Mouse (Mus musculus) forebrain, embryonic 13.5 days (tissue): Measurements from ENCODE around the gene Ankrd33. TPM values are rescaled to one million over a fixed set of nuclear protein-coding genes. Genes with fewer than 3 reads are reported as not detected.

Source experiments
- ATAC-seq: fragments of 200-750 bp; cut with Nextera tagmentation; 2 replicates; pipeline ENCODE4 v1.8.0; 2017
- H3K27ac ChIP-seq: fragments of 300-500 bp; sonication (generic); 2 replicates; pipeline ENCODE4 v1.5.1; 2015; ENCODE audit warnings: inconsistent platforms, mild to moderate bottlenecking, moderate library complexity
- H3K27me3 ChIP-seq: fragments of 300-500 bp; sonication (generic); 2 replicates; pipeline ENCODE4 v1.6.1; 2015; ENCODE audit warnings: mild to moderate bottlenecking, inconsistent platforms
- H3K36me3 ChIP-seq: fragments of 300-500 bp; sonication (generic); 2 replicates; pipeline ENCODE4 v1.6.1; 2015; ENCODE audit warnings: mild to moderate bottlenecking, inconsistent platforms; ENCODE audit not compliant: poor library complexity, severe bottlenecking
- H3K4me1 ChIP-seq: fragments of 300-500 bp; sonication (generic); 2 replicates; pipeline ENCODE4 v1.6.1; 2015; ENCODE audit warnings: inconsistent platforms
- H3K4me2 ChIP-seq: fragments of 300-500 bp; sonication (generic); 2 replicates; pipeline ENCODE4 v1.6.1; 2015; ENCODE audit warnings: inconsistent platforms, mild to moderate bottlenecking, moderate library complexity
- H3K4me3 ChIP-seq: fragments of 300-500 bp; sonication (generic); 2 replicates; pipeline ENCODE4 v1.5.1; 2015; ENCODE audit warnings: mild to moderate bottlenecking, inconsistent platforms
- H3K9ac ChIP-seq: fragments of 300-500 bp; sonication (generic); 2 replicates; pipeline ENCODE4 v1.6.1; 2015; ENCODE audit warnings: mild to moderate bottlenecking, inconsistent platforms
- H3K9me3 ChIP-seq: fragments of 300-500 bp; sonication (generic); replicated peaks from 2 replicates; pipeline ENCODE4 v1.6.1; 2016; ENCODE audit warnings: inconsistent platforms
- WGBS: fragments of 180-500 bp; shearing (Covaris S2); methylation state at CpG from one replicate; pipeline ENCODE4 v1.1.7; 2015; 5-methylcytosine and 5-hydroxymethylcytosine counted together
- polyA plus RNA-seq: library from polyadenylated mRNA; unstranded; fragments of >200 nt; fragmentation: Nextera tagmentation; extraction: Ambion mirVana; gene quantifications from 2 replicates; pipeline ENCODE4 v1.2.1, GENCODE M21; 2015

The Ankrd33 gene
- polyA plus RNA-seq, 1 experiment from 2014 or later: not detected

- Histone ChIP-seq H3K27ac (no peak overlapping the region), H3K4me1 (peaks cover 31% of the 10 kb centered on the region), H3K4me2 (peak overlapping the region; percentile 84), H3K9ac (peak overlapping the region; percentile 73), H3K27me3 (peaks cover 51% of the 10 kb centered on the region), H3K9me3 (no peaks in the 10 kb centered on the region), H3K36me3 (no peaks in the 10 kb centered on the region), H3K4me3 (peak overlapping the region; percentile 57)
- WGBS: 4% methylated on average over 25 of the region's 26 CpGs
- ATAC-seq: peak; percentile 16; the same call in 1 of the 2 replicates
Measured at GRCm38 (mm10) chr15:101076071-101077000, 39.2 kb upstream of the Ankrd33 start.

DNA sequence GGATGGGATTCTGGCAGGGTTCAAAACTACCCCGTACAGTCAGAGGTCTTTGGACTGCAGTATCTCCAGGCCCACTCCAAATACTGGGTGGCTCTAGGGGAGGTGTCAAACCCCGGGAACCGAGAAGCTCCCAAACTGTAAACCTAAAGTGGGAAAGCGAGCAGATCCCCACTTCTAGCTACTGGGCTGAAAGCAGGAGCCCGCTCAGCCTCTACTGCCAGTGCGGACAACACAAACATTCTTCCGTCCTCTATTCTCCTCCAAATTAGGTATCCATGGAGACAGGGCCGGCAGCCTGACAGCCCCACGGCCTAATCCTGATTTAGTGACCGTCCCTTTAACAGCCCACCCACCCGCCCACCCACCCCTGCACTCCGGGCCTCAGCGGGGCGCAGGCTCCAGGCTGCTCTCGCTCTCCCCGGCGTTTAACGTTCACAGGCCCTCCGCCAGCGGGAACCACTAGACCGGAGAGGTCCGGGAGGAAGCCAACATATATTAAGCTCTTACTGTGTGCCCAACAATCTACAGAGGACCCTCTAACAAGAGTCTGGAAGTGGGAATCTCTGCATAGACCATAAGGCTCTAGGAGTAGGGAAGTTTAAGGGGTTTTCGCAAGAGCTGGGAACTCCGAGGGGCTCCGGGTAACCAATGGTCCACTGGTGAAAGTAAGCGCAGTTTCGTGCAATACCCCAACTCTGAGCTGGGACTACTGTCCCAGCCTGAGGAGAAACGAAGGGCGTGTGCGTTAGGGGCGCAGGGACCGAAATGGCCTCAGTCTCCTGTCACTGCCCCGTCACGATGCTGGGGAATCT, 38.3 kb upstream of the Ankrd33 start:
- peak overlapping the region; percentile 57 for H3K4me3 ChIP-seq
- peaks cover 31% of the 10 kb centered on the region for H3K4me1 ChIP-seq
- peak; percentile 57; the same call in 1 of the 2 replicates for ATAC-seq
- no peaks in the 10 kb centered on the region for H3K36me3 ChIP-seq
- H3K9ac ChIP-seq: peak overlapping the region; percentile 73
- H3K9me3 ChIP-seq: no peaks in the 10 kb centered on the region
- under 1% methylated on average over 34 of the region's 34 CpGs for WGBS
- H3K4me2 ChIP-seq: peak overlapping the region; percentile 84
- H3K27ac ChIP-seq: 0 out of 2 replicates have a peak overlapping the region, but pooled peaks have one; percentile 14
- peaks cover 51% of the 10 kb centered on the region for H3K27me3 ChIP-seq

GRCm38 (mm10) chr15:101077813-101078730, 37.5 kb upstream of the Ankrd33 start, which contains the start of gene Fignl2:
Fignl2 (minus strand) TSS chr15:101078567.
- peak within 1 kb of the TSS; percentile 21; the same call in 1 of the 2 replicates for H3K27ac ChIP-seq
- no peaks in the 10 kb centered on the region for H3K9me3 ChIP-seq
- ATAC-seq: peak; percentile 25
- peak within 1 kb of the TSS; percentile 73 for H3K9ac ChIP-seq
- H3K36me3 ChIP-seq: no peaks in the 10 kb centered on the region
- WGBS: 0% methylated on average over 35 of the region's 96 CpGs
- H3K27me3 ChIP-seq: peaks cover 51% of the 10 kb centered on the region
- H3K4me2 ChIP-seq: peak within 1 kb of the TSS; percentile 84
- peak within 1 kb of the TSS; percentile 57 for H3K4me3 ChIP-seq
- H3K4me1 ChIP-seq: peaks cover 31% of the 10 kb centered on the region

- ATAC-seq: peak; percentile 70
- under 1% methylated on average over 18 of the region's 30 CpGs for WGBS
- Histone ChIP-seq H3K4me1 (peaks cover 31% of the 10 kb centered on the region), H3K4me3 (peak overlapping the region; percentile 57), H3K4me2 (peak overlapping the region; percentile 84), H3K27me3 (peaks cover 51% of the 10 kb centered on the region), H3K9ac (peak overlapping the region; percentile 73), H3K36me3 (no peaks in the 10 kb centered on the region), H3K9me3 (no peaks in the 10 kb centered on the region), H3K27ac (no peak overlapping the region)
Measured at GRCm38 (mm10) chr15:101078731-101079156, 36.8 kb upstream of the Ankrd33 start.

DNA sequence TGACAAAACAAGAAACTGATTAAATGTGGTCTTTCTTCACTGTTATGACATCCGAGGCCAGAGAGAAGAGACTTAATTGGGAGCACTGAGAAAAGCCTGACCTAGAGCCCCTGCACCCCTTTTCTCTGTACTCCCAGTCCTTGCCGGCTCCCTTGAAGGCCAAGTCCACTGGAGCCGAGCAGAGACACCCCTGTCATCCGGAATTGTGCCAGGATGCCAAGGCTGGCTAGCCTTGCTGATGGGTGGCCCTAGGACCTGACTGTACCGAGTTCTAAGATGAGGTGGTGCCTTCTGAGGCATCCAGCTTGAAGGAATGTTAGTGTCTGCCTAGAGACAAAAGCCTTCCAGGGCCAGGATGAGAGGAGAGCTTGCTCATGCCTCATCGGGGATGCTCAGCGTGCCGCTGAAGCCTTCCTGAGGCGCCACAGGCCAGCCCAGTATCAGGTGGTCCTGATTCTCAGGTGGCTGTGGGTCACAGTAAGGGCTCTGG, 35.5 kb upstream of the Ankrd33 start:
- Histone ChIP-seq H3K27ac (no peak overlapping the region), H3K9me3 (no peaks in the 10 kb centered on the region), H3K27me3 (peaks cover 51% of the 10 kb centered on the region), H3K9ac (no peak overlapping the region), H3K4me3 (no peak overlapping the region), H3K4me1 (peaks cover 31% of the 10 kb centered on the region), H3K36me3 (no peaks in the 10 kb centered on the region), H3K4me2 (no peak overlapping the region)
- no peak for ATAC-seq
- WGBS: 77% methylated on average over 9 of the region's 9 CpGs

DNA sequence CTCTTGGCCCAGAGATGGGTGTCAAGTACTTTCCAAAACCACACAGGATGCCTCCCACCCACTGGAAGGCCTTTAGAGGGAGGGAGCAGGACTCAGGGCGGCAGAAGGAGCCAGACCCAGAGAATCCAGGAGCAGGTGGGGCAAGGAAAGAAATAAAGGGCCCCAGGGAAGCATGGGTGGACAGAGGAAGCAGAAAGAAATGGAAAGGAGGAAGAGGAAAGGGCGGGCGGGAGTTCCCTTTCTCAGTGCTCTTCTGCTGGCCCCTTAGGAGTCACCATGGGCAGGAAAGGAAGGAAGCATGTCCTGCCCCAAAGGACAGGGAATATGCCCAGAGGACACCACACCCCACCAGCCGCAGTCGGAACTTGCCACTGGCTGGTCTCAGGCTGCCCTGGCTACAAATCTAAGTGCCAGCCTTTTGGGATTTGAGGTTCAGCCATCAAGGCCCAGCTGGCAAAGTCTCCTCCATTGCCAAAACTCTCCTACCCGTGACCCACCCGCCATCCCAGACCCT, 34.5 kb upstream of the Ankrd33 start:
- no peak overlapping the region for H3K4me2 ChIP-seq
- no peaks in the 10 kb centered on the region for H3K36me3 ChIP-seq
- no peak for ATAC-seq
- peaks cover 27% of the 10 kb centered on the region for H3K4me1 ChIP-seq
- no peaks in the 10 kb centered on the region for H3K9me3 ChIP-seq
- 84% methylated on average over 7 of the region's 7 CpGs for WGBS
- H3K9ac ChIP-seq: no peak overlapping the region
- no peak overlapping the region for H3K4me3 ChIP-seq
- peaks cover 42% of the 10 kb centered on the region for H3K27me3 ChIP-seq
- H3K27ac ChIP-seq: no peak overlapping the region

DNA sequence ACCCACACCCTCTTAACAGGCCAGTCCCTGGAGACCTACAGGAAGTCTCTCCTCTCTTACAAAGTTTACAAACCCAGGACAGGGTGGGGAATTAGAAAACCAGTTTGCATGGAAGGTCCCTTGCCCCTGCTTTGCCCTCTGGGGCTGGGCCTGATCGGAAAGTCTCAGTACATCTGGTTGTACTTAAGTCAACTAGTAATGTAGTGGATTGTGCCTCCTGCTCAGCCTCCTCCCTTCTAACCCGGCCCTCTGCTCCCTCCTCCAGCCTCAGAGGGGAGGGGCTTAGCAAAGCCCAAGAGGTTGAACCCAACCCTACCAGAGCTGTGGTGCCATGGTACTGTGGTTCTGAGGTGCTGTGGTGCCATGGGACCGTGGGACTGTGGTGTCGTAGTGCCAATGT, 33.3 kb upstream of the Ankrd33 start:
- H3K27me3 ChIP-seq: peaks cover 33% of the 10 kb centered on the region

GRCm38 (mm10) chr15:101084499-101084898, 31.1 kb upstream of the Ankrd33 start:
- Histone ChIP-seq H3K9ac (no peak overlapping the region), H3K36me3 (no peaks in the 10 kb centered on the region), H3K4me1 (no peaks in the 10 kb centered on the region), H3K27ac (no peak overlapping the region), H3K27me3 (peaks cover 15% of the 10 kb centered on the region), H3K4me2 (no peak overlapping the region), H3K4me3 (no peak overlapping the region), H3K9me3 (no peaks in the 10 kb centered on the region)
- ATAC-seq: no peak
- WGBS: 87% methylated on average over 10 of the region's 10 CpGs

More for the DNA sequence above, 33.3 kb upstream of the Ankrd33 start:
- Histone ChIP-seq H3K27ac (no peak overlapping the region), H3K4me1 (peaks cover 15% of the 10 kb centered on the region), H3K36me3 (no peaks in the 10 kb centered on the region), H3K4me2 (no peak overlapping the region), H3K4me3 (no peak overlapping the region), H3K9me3 (no peaks in the 10 kb centered on the region), H3K9ac (no peak overlapping the region)
- ATAC-seq: no peak
- 61% methylated on average over 4 of the region's 4 CpGs for WGBS

GRCm38 (mm10) chr15:101086451-101086850, 29.1 kb upstream of the Ankrd33 start:
- no peak overlapping the region for H3K9ac ChIP-seq
- WGBS: 74% methylated on average over 9 of the region's 9 CpGs
- no peak for ATAC-seq

GRCm38 (mm10) chr15:101086956-101087355, 28.6 kb upstream of the Ankrd33 start:
- WGBS: 83% methylated on average over 3 of the region's 3 CpGs
- H3K4me2 ChIP-seq: no peak overlapping the region
- no peaks in the 10 kb centered on the region for H3K9me3 ChIP-seq
- H3K27ac ChIP-seq: no peak overlapping the region
- H3K9ac ChIP-seq: no peak overlapping the region
- peaks cover 2% of the 10 kb centered on the region; the same call in 1 of the 2 replicates for H3K27me3 ChIP-seq
- no peak overlapping the region for H3K4me3 ChIP-seq
- H3K4me1 ChIP-seq: 0 out of 2 replicates have a peak, but pooled peaks cover under 1% of the 10 kb centered on the region
- no peaks in the 10 kb centered on the region for H3K36me3 ChIP-seq
- no peak for ATAC-seq

More at GRCm38 (mm10) chr15:101086451-101086850, 29.1 kb upstream of the Ankrd33 start:
- H3K27ac ChIP-seq: no peak overlapping the region
- no peaks in the 10 kb centered on the region for H3K36me3 ChIP-seq
- no peaks in the 10 kb centered on the region for H3K4me1 ChIP-seq
- no peak overlapping the region for H3K4me2 ChIP-seq
- no peak overlapping the region for H3K4me3 ChIP-seq
- no peaks in the 10 kb centered on the region for H3K9me3 ChIP-seq
- no peaks in the 10 kb centered on the region for H3K27me3 ChIP-seq

- no peak overlapping the region for H3K4me3 ChIP-seq
- no peak overlapping the region for H3K27ac ChIP-seq
- H3K4me2 ChIP-seq: no peak overlapping the region
- no peaks in the 10 kb centered on the region for H3K9me3 ChIP-seq
- peaks cover 3% of the 10 kb centered on the region; the same call in 1 of the 2 replicates for H3K27me3 ChIP-seq
- no peak overlapping the region for H3K9ac ChIP-seq
- no peaks in the 10 kb centered on the region for H3K36me3 ChIP-seq
- peaks cover 14% of the 10 kb centered on the region for H3K4me1 ChIP-seq
- ATAC-seq: no peak
- WGBS: 41% methylated on average over 4 of the region's 4 CpGs
Measured at GRCm38 (mm10) chr15:101088291-101088690, 27.3 kb upstream of the Ankrd33 start.
